Mouse (Mus musculus) hindbrain, embryonic 11.5 days (tissue): ENCODE measurements at regions not wholly inside any gene's neighbourhood (a gene's known extent, or its start where the extent isn't known, plus 50 kb on each side); places are given as distances from the start of the nearest gene placed in this dataset.

Experiments used
- ATAC-seq: fragments of 200-750 bp; cut with Nextera tagmentation; 2 replicates; pipeline ENCODE4 v1.8.0; 2017; ENCODE audit warnings: mild to moderate bottlenecking, moderate TSS enrichment, moderate library complexity; ENCODE audit not compliant: low FRiP score
- DNase-seq: peaks from one replicate; pipeline ENCODE4 v3.0.0-alpha.2; 2015; ENCODE audit warnings: low spot score
- H3K27ac ChIP-seq: fragments of 300-500 bp; sonication (generic); 2 replicates; pipeline ENCODE4 v1.5.1; 2014; ENCODE audit warnings: mild to moderate bottlenecking, low read depth, low read length
- H3K27me3 ChIP-seq: fragments of 300-500 bp; sonication (generic); 2 replicates; pipeline ENCODE4 v1.6.1; 2014; ENCODE audit warnings: mild to moderate bottlenecking, low read length, moderate library complexity, mixed read lengths; ENCODE audit not compliant: control insufficient read depth, insufficient read depth
- H3K36me3 ChIP-seq: fragments of 300-500 bp; sonication (generic); 2 replicates; pipeline ENCODE4 v1.6.1; 2014; ENCODE audit warnings: mild to moderate bottlenecking, low read length, moderate library complexity, mixed read lengths; ENCODE audit not compliant: control insufficient read depth, insufficient read depth
- H3K4me1 ChIP-seq: fragments of 300-500 bp; sonication (generic); replicated peaks from 2 replicates; pipeline ENCODE4 v1.6.1; 2014; ENCODE audit warnings: low read length, mixed read lengths; ENCODE audit not compliant: control insufficient read depth, insufficient read depth
- H3K4me2 ChIP-seq: fragments of 300-500 bp; sonication (generic); replicated peaks from 2 replicates; pipeline ENCODE4 v1.6.1; 2014; ENCODE audit warnings: mild to moderate bottlenecking, low read depth, low read length
- H3K4me3 ChIP-seq: fragments of 300-500 bp; sonication (generic); 2 replicates; pipeline ENCODE4 v1.5.1; 2014; ENCODE audit warnings: low read depth, low read length
- H3K9ac ChIP-seq: fragments of 300-500 bp; sonication (generic); 2 replicates; pipeline ENCODE4 v1.6.1; 2014; ENCODE audit warnings: low read depth, low read length
- H3K9me3 ChIP-seq: fragments of 300-500 bp; sonication (generic); 2 replicates; pipeline ENCODE4 v1.6.1; 2016; ENCODE audit warnings: low read length; ENCODE audit not compliant: control insufficient read depth
- WGBS: fragments of 180-500 bp; shearing (Covaris S2); extraction: QIAGEN DNeasy Blood & Tissue Kit; methylation state at CpG from one replicate; pipeline ENCODE4 v1.1.7; 2014; 5-methylcytosine and 5-hydroxymethylcytosine counted together

DNA sequence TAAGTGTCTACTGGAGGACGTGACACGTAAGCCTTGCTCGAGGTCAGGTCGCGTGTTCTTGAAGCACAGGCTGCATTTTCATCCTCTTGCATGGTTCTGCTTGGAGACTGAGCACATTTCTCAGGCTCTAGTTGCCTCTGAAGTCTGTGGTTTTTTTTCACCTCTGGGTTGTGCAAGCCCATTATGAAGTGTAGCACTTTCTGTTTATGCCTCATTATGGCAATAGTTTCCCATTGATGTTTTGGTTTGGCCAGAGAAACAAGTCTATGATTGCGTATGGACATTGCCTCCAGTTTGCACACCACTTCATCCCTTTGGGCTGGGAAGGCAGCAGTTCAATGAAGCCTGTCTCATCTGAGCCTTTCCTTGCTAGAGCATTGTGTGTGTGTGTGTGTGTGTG is 72.4 kb upstream of the Nr2f2 start:
- Histone ChIP-seq H3K9ac (no peak overlapping the region), H3K4me1 (no peaks in the 10 kb centered on the region), H3K36me3 (no peaks in the 10 kb centered on the region), H3K27ac (no peak overlapping the region), H3K9me3 (no peaks in the 10 kb centered on the region), H3K27me3 (no peaks in the 10 kb centered on the region), H3K4me3 (no peak overlapping the region), H3K4me2 (no peak overlapping the region)
- ATAC-seq (no peak), DNase-seq (no peak)
- WGBS, result 97% methylated on average over 6 of the region's 6 CpGs

DNA sequence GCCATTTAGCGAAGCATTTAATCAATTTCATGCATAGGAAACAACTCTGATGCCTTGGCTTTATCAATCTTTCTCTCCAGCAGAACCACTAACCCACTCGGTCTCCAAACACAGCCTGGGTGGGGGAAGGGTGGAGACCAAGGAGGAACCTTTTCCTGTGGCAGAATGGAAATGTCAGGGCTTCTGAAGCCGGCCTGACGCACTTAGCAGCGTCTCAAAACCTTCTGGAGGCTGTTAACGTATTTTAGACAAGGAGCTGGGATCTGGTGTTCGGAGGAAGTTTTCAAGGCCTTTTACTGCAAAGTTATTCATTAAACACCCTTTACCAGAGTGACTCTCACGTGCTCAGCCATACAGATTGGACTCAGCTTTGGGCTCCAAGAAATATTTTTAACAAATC is 67.3 kb upstream of the Nr2f2 start:
- no peak overlapping the region for H3K4me2 ChIP-seq
- H3K4me3 ChIP-seq, result no peak overlapping the region
- H3K9ac ChIP-seq, result no peak overlapping the region
- H3K36me3 ChIP-seq, result no peaks in the 10 kb centered on the region
- DNase-seq (no peak), ATAC-seq (no peak)
- H3K27ac ChIP-seq, result no peak overlapping the region
- WGBS, result 41% methylated on average over 8 of the region's 8 CpGs
- H3K27me3 ChIP-seq, result no peaks in the 10 kb centered on the region
- H3K9me3 ChIP-seq, result no peaks in the 10 kb centered on the region
- H3K4me1 ChIP-seq, result no peaks in the 10 kb centered on the region

DNA sequence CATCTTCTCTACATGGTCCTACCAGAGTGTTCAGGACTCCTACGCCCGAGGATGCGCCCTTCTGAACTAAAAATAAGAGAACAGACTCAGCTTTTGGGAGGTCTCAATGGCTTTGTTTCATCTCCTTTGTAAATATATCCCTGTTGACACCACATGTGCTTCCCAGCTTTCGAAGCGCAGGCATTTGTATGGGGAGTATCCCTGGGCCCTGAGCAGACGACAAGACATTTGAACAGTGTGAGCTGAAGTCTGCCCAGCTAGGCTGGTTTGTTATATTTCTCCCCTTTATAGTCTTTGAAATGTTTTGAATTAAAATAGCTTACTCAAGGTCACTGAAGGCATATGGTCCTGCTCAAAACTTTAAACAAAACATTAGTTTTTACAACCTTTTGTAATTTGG is 66.8 kb upstream of the Nr2f2 start:
- WGBS, result 68% methylated on average over 6 of the region's 6 CpGs
- Histone ChIP-seq H3K4me1 (no peaks in the 10 kb centered on the region), H3K9me3 (no peaks in the 10 kb centered on the region), H3K27me3 (no peaks in the 10 kb centered on the region), H3K4me2 (no peak overlapping the region), H3K27ac (no peak overlapping the region), H3K36me3 (no peaks in the 10 kb centered on the region), H3K4me3 (no peak overlapping the region), H3K9ac (no peak overlapping the region)
- DNase-seq (no peak), ATAC-seq (no peak)

DNA sequence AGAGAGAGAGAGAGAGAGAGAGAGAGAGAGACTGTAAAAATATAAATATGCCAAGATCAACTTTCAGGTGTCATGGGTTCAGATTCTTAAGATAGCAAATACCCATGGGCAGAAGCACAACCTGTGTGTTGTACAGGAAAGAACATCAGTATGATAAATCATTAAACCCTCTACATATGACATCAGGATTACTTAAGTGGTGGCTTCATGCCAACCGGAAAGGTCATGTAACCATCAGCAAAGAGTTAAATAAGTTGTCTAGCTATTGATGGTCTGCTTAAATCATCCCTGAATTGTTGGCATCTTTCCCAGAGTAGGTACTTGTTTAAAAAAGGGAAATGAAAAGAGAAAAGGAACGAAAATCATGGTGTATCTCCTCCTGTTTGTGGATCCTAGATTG is 65.2 kb upstream of the Nr2f2 start:
- H3K9me3 ChIP-seq, result no peaks in the 10 kb centered on the region
- H3K9ac ChIP-seq, result no peak overlapping the region
- 95% methylated on average over 2 of the region's 2 CpGs for WGBS
- H3K4me1 ChIP-seq, result no peaks in the 10 kb centered on the region
- H3K4me3 ChIP-seq, result no peak overlapping the region
- no peak overlapping the region for H3K4me2 ChIP-seq
- no peak for DNase-seq
- no peak for ATAC-seq
- no peaks in the 10 kb centered on the region for H3K27me3 ChIP-seq
- H3K36me3 ChIP-seq, result no peaks in the 10 kb centered on the region
- no peak overlapping the region for H3K27ac ChIP-seq

DNA sequence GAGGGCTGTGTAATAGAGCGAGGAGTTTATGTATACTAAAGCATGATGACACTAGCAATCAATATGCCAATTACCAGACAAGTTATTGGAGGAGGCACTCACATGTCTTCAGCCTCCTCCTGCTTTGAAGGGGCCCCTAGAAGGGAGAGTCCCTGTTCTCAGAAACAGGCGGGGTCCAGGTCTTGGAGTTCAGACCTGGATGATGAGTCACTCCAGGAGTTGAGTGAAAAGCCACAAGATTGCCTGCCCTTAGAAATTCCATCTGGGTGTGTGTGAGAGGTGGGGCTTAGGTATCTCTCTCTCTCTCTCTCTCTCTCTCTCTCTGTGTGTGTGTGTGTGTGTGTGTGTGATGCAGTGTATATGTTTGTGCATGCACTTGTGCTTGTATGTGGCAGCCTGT is 62.8 kb upstream of the Nr2f2 start:
- WGBS, result 29% methylated on average over 2 of the region's 2 CpGs
- no peak for ATAC-seq
- DNase-seq, result no peak

DNA sequence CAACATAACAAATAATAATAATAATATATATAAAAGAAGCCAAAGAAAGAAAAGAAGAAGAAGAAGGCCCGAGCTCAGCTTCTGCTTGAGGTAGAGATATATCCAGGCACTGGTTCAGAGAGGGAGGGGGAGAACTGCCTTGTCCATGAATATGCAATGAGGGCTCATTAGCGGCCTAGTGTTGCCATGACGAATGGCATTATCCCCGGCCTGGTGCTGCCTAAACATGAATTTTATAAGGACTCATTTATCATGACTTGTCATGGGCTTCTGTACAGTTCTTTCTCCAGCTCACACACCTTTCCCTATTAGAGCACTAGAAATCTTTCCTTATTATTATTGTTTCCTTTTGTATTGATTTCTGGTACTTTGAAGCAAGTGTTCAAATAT is 57.7 kb upstream of the Nr2f2 start:
- Histone ChIP-seq H3K9ac (no peak overlapping the region), H3K9me3 (no peaks in the 10 kb centered on the region), H3K4me2 (no peak overlapping the region), H3K27me3 (no peaks in the 10 kb centered on the region), H3K27ac (no peak overlapping the region), H3K36me3 (no peaks in the 10 kb centered on the region), H3K4me3 (no peak overlapping the region), H3K4me1 (no peaks in the 10 kb centered on the region)
- WGBS, result 30% methylated on average over 4 of the region's 4 CpGs
- DNase-seq (peak; percentile 73), ATAC-seq (peak; percentile 95)

More for the DNA sequence above, 62.8 kb upstream of the Nr2f2 start:
- no peaks in the 10 kb centered on the region for H3K9me3 ChIP-seq
- no peaks in the 10 kb centered on the region for H3K36me3 ChIP-seq
- no peak overlapping the region for H3K9ac ChIP-seq
- H3K4me3 ChIP-seq, result no peak overlapping the region
- no peaks in the 10 kb centered on the region for H3K4me1 ChIP-seq
- no peak overlapping the region for H3K4me2 ChIP-seq
- no peak overlapping the region for H3K27ac ChIP-seq
- no peaks in the 10 kb centered on the region for H3K27me3 ChIP-seq

DNA sequence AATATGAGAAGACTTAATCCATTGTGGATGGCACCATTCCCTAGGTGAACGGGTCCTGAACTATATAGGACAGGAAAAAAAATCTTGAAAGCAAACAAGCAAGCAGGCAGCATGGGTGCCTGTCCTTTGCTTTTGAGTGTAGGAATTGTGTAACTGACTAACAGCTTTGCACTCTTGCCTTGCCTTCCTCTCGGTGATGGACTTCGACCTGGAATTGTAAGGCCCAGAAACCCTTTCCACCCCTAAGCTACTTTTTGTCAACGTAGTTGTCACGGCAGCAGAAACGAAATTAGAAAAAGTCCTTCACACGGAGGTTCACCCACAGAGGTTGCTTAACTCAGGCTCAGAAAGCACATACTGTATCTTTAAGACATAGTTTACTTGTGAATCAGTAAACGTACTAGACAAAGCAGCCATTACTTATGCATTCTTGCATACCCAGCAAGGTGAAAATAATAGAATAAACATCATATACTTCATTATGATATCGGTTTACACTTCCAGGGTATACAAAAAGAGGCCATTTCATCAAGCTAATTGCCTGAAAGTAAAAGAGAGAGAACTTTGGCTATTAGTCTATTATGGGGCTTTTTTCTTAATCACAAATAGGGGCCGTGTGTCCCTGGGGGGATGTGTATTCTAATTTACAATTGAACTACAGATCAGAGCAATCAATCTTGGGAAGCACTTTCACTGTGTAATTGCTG is 57.1 kb upstream of the Nr2f2 start:
- H3K4me1 ChIP-seq, result no peaks in the 10 kb centered on the region
- 61% methylated on average over 10 of the region's 10 CpGs for WGBS
- H3K27ac ChIP-seq, result no peak overlapping the region

DNA sequence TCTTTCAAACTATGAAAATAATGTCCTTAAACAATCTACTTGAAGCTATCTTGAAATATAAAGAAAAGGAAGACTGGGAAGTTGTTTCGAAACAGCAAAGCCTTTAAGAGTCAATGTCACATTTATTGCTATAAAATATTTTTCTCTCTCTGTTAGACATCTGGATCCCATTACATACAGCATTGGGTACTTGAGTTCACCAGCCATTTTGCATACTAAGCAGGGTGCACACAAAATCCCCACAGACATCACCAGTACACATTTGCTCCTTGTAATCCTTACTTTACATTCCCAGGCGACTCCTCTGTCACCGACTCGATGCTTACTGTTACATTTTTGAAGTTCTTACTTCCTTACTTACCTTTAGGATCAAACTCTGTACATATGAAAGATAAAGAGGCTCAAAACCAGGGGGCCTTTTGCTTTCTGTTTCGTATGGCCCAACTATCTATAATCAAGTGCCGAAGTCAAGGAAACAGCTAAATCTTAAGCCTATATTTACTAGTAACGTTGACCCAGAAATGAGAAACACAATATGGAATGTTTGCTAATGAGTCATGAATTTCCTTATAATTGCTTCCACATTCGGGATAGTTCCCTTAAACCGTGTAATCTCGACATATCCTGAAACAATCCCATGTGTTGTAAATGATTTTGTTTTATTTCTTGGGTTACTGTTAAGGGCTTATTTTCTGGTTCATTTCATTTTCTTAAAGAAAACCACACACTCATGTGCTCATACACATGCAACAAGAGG is 49.8 kb upstream of the Nr2f2 start:
- DNase-seq, result no peak
- 81% methylated on average over 10 of the region's 10 CpGs for WGBS
- ATAC-seq, result no peak
- no peaks in the 10 kb centered on the region for H3K9me3 ChIP-seq
- H3K4me2 ChIP-seq, result no peak overlapping the region
- no peaks in the 10 kb centered on the region for H3K36me3 ChIP-seq
- H3K9ac ChIP-seq, result no peak overlapping the region
- no peaks in the 10 kb centered on the region for H3K27me3 ChIP-seq
- H3K27ac ChIP-seq, result no peak overlapping the region
- no peak overlapping the region for H3K4me3 ChIP-seq
- H3K4me1 ChIP-seq, result no peaks in the 10 kb centered on the region

More for the DNA sequence above, 57.1 kb upstream of the Nr2f2 start:
- Histone ChIP-seq H3K27me3 (no peaks in the 10 kb centered on the region), H3K36me3 (no peaks in the 10 kb centered on the region), H3K4me2 (no peak overlapping the region), H3K9ac (no peak overlapping the region), H3K4me3 (no peak overlapping the region), H3K9me3 (no peaks in the 10 kb centered on the region)
- ATAC-seq (peak; percentile 68), DNase-seq (peak; percentile 16)
